Mouse (Mus musculus): ENCODE results near the gene Ddx54. TPM values are rescaled to one million over a fixed set of nuclear protein-coding genes. Genes with fewer than 3 reads are reported as not detected.

The Ddx54 gene
- polyA plus RNA-seq, 1 experiment = 35.2 TPM

GRCm38 (mm10) chr5:120605688-120606087 is 6.9 kb upstream of the Ddx54 start:
- peak; percentile 90 for DNase-seq (ENCODE audit: low read depth, low spot score)
- 0% methylated on average over 7 of the region's 8 CpGs for WGBS

GRCm38 (mm10) chr5:120606590-120607200 is 5.8 kb upstream of the Ddx54 start:
- DNase-seq (ENCODE audit: low read depth, low spot score) = no peak
- 77% methylated on average over 25 of the region's 25 CpGs for WGBS

- no peak for DNase-seq (ENCODE audit: low read depth, low spot score)
- 85% methylated on average over 3 of the region's 3 CpGs for WGBS
Observed at GRCm38 (mm10) chr5:120607335-120607734, 5.2 kb upstream of the Ddx54 start.

GRCm38 (mm10) chr5:120609246-120609775 is 3.2 kb upstream of the Ddx54 start:
- no peak for DNase-seq (ENCODE audit: low read depth, low spot score)
- 73% methylated on average over 16 of the region's 16 CpGs for WGBS

GRCm38 (mm10) chr5:120610906-120611305 is 1.6 kb upstream of the Ddx54 start:
- DNase-seq (ENCODE audit: low read depth, low spot score) = no peak
- 75% methylated on average over 5 of the region's 5 CpGs for WGBS

GRCm38 (mm10) chr5:120611416-120611815 is 1.1 kb upstream of the Ddx54 start:
- no peak for DNase-seq (ENCODE audit: low read depth, low spot score)
- 36% methylated on average over 8 of the region's 8 CpGs for WGBS

GRCm38 (mm10) chr5:120612822-120613604 is 474 bp downstream of the Ddx54 start:
- DNase-seq (ENCODE audit: low read depth, low spot score) = peak; percentile 99
- under 1% methylated on average over 69 of the region's 69 CpGs for WGBS

GRCm38 (mm10) chr5:120615903-120616302 is 3.4 kb downstream of the Ddx54 start:
- WGBS = 96% methylated on average over 4 of the region's 4 CpGs
- DNase-seq (ENCODE audit: low read depth, low spot score) = no peak

- 78% methylated on average over 12 of the region's 12 CpGs for WGBS
- DNase-seq (ENCODE audit: low read depth, low spot score) = no peak
Observed at GRCm38 (mm10) chr5:120618778-120619177, 6.2 kb downstream of the Ddx54 start.

GRCm38 (mm10) chr5:120619201-120619600 is 6.7 kb downstream of the Ddx54 start:
- DNase-seq (ENCODE audit: low read depth, low spot score) = no peak
- WGBS = 25% methylated on average over 5 of the region's 5 CpGs

GRCm38 (mm10) chr5:120620375-120621077 is 8.0 kb downstream of the Ddx54 start:
- WGBS = 70% methylated on average over 18 of the region's 18 CpGs
- no peak for DNase-seq (ENCODE audit: low read depth, low spot score)

- WGBS = 85% methylated on average over 23 of the region's 23 CpGs
Observed at GRCm38 (mm10) chr5:120621078-120621765, 8.7 kb downstream of the Ddx54 start.

GRCm38 (mm10) chr5:120621846-120622197 is 9.3 kb downstream of the Ddx54 start:
- DNase-seq (ENCODE audit: low read depth, low spot score) = no peak
- 77% methylated on average over 10 of the region's 10 CpGs for WGBS

More at GRCm38 (mm10) chr5:120621078-120621765, 8.7 kb downstream of the Ddx54 start:
- no peak for DNase-seq (ENCODE audit: low read depth, low spot score)

GRCm38 (mm10) chr5:120622198-120622851 is 9.8 kb downstream of the Ddx54 start:
- no peak for DNase-seq (ENCODE audit: low read depth, low spot score)
- WGBS = 37% methylated on average over 5 of the region's 5 CpGs

- no peak for DNase-seq (ENCODE audit: low read depth, low spot score)
- WGBS = 93% methylated on average over 10 of the region's 10 CpGs
Observed at GRCm38 (mm10) chr5:120624427-120624826, 11.9 kb downstream of the Ddx54 start.

GRCm38 (mm10) chr5:120626399-120626798 is 13.9 kb downstream of the Ddx54 start:
- DNase-seq (ENCODE audit: low read depth, low spot score) = no peak
- WGBS = 64% methylated on average over 19 of the region's 19 CpGs

GRCm38 (mm10) chr5:120627515-120628300 is 15.2 kb downstream of the Ddx54 start:
- DNase-seq (ENCODE audit: low read depth, low spot score) = no peak
- 89% methylated on average over 15 of the region's 15 CpGs for WGBS

GRCm38 (mm10) chr5:120628624-120629023 is 16.1 kb downstream of the Ddx54 start:
- DNase-seq (ENCODE audit: low read depth, low spot score) = no peak

GRCm38 (mm10) chr5:120631128-120631527 is 18.6 kb downstream of the Ddx54 start:
- WGBS = 15% methylated on average over 29 of the region's 29 CpGs

More at GRCm38 (mm10) chr5:120628624-120629023, 16.1 kb downstream of the Ddx54 start:
- 30% methylated on average over 7 of the region's 7 CpGs for WGBS

More at GRCm38 (mm10) chr5:120631128-120631527, 18.6 kb downstream of the Ddx54 start:
- DNase-seq (ENCODE audit: low read depth, low spot score) = no peak
